Mouse (Mus musculus) heart, postnatal 0 days (tissue): Measurements from ENCODE around the gene Fbxw9. TPM values are rescaled to one million over a fixed set of nuclear protein-coding genes. Genes with fewer than 3 reads are reported as not detected.
A peak's percentile ranks its signal among the peaks of the same experiment; 100 is the strongest.

Experiments used
- ATAC-seq: fragments of 200-750 bp; cut with Nextera tagmentation; 2 replicates; pipeline ENCODE4 v1.8.0; 2017; ENCODE audit warnings: low read depth, moderate number of reproducible peaks, moderate library complexity; ENCODE audit not compliant: insufficient read depth
- DNase-seq: peaks from one replicate; pipeline ENCODE4 v3.0.0-alpha.2; 2016; ENCODE audit warnings: low spot score
- H3K27ac ChIP-seq: fragments of 300-500 bp; sonication (generic); 2 replicates; pipeline ENCODE4 v1.5.1; 2014; ENCODE audit warnings: low read depth, mild to moderate bottlenecking
- H3K27me3 ChIP-seq: fragments of 300-500 bp; sonication (generic); 2 replicates; pipeline ENCODE4 v1.6.1; 2014; ENCODE audit warnings: low read length, mixed read lengths; ENCODE audit not compliant: control insufficient read depth, insufficient read depth
- H3K36me3 ChIP-seq: fragments of 300-500 bp; sonication (generic); replicated peaks from 2 replicates; pipeline ENCODE4 v1.6.1; 2014; ENCODE audit warnings: low read length, mixed read lengths; ENCODE audit not compliant: control insufficient read depth, insufficient read depth
- H3K4me1 ChIP-seq: fragments of 300-500 bp; sonication (generic); 2 replicates; pipeline ENCODE4 v1.6.1; 2014; ENCODE audit warnings: antibody characterized with exemption; ENCODE audit not compliant: control insufficient read depth, insufficient read depth
- H3K4me2 ChIP-seq: fragments of 300-500 bp; sonication (generic); 2 replicates; pipeline ENCODE4 v1.6.1; 2014; ENCODE audit warnings: low read depth, mild to moderate bottlenecking, low read length, moderate library complexity
- H3K4me3 ChIP-seq: fragments of 300-500 bp; sonication (generic); 2 replicates; pipeline ENCODE4 v1.5.1; 2014; ENCODE audit warnings: low read depth, low read length
- H3K9ac ChIP-seq: fragments of 300-500 bp; sonication (generic); replicated peaks from 2 replicates; pipeline ENCODE4 v1.6.1; 2014; ENCODE audit warnings: low read depth, low read length, mixed read lengths
- H3K9me3 ChIP-seq: fragments of 300-500 bp; sonication (generic); replicated peaks from 2 replicates; pipeline ENCODE4 v1.6.1; 2016; ENCODE audit warnings: low read length; ENCODE audit not compliant: control insufficient read depth
- CTCF ChIP-seq: IDR thresholded peaks from 2 replicates; pipeline ENCODE4 v1.5.1; 2016; ENCODE audit warnings: antibody characterized with exemption, control low read depth, low read depth
- EP300 ChIP-seq: IDR thresholded peaks from 2 replicates; pipeline ENCODE4 v1.6.1; 2016; ENCODE audit warnings: antibody characterized with exemption, low read depth
- WGBS: fragments of 180-500 bp; shearing (Covaris S2); extraction: QIAGEN DNeasy Blood & Tissue Kit; methylation state at CpG from one replicate; pipeline ENCODE4 v1.1.7; 2014; 5-methylcytosine and 5-hydroxymethylcytosine counted together
- polyA plus RNA-seq: library from polyadenylated mRNA; unstranded; fragments of >200 nt; fragmentation: Nextera tagmentation; extraction: Ambion mirVana; gene quantifications from 2 replicates; pipeline ENCODE4 v1.2.1, GENCODE M21; 2015
- total RNA-seq: library from RNA; depleted of rRNA; stranded (reverse); fragments of >200 nt; gene quantifications from 2 replicates; pipeline ENCODE4 v1.2.3, GENCODE M21; 2014; ENCODE audit warnings: low replicate concordance

Gene Fbxw9
- total and polyA plus RNA-seq, 2 experiments from 2014 or later: 16.5 to 32.6 TPM

- peak overlapping the region; percentile 98 for H3K9ac ChIP-seq
- peak overlapping the region; percentile 97 for H3K4me3 ChIP-seq
- peak overlapping the region; percentile 91 for H3K4me2 ChIP-seq
- ATAC-seq: no peak
- H3K27ac ChIP-seq: peak overlapping the region; percentile 82
- H3K36me3 ChIP-seq: peaks cover 41% of the 10 kb centered on the region
- TF ChIP-seq EP300 (no peak), CTCF (no peak)
- peaks cover 31% of the 10 kb centered on the region for H3K4me1 ChIP-seq
- WGBS: 1% methylated on average over 13 of the region's 13 CpGs
- no peaks in the 10 kb centered on the region for H3K9me3 ChIP-seq
- DNase-seq: peak; percentile 15
- no peaks in the 10 kb centered on the region for H3K27me3 ChIP-seq
These were observed 32.4 kb upstream of the Fbxw9 start for GRCm38 (mm10) chr8:85027516-85027855.

- H3K27ac ChIP-seq: no peak overlapping the region
- H3K9me3 ChIP-seq: no peaks in the 10 kb centered on the region
- no peak for ATAC-seq
- H3K4me1 ChIP-seq: peaks cover 31% of the 10 kb centered on the region
- DNase-seq: no peak
- no peak for TF ChIP-seq CTCF
- no peak for TF ChIP-seq EP300
- H3K9ac ChIP-seq: peak overlapping the region; percentile 98
- H3K27me3 ChIP-seq: no peaks in the 10 kb centered on the region
- peak overlapping the region; percentile 91 for H3K4me2 ChIP-seq
- H3K4me3 ChIP-seq: peak overlapping the region; percentile 97
- peaks cover 43% of the 10 kb centered on the region for H3K36me3 ChIP-seq
- WGBS: 12% methylated on average over 2 of the region's 2 CpGs
These were observed 31.9 kb upstream of the Fbxw9 start for GRCm38 (mm10) chr8:85027922-85028321.

- Histone ChIP-seq H3K4me1 (peaks cover 28% of the 10 kb centered on the region), H3K36me3 (peaks cover 32% of the 10 kb centered on the region), H3K9ac (no peak overlapping the region), H3K4me2 (no peak overlapping the region), H3K4me3 (no peak overlapping the region), H3K9me3 (no peaks in the 10 kb centered on the region), H3K27me3 (no peaks in the 10 kb centered on the region), H3K27ac (no peak overlapping the region)
- DNase-seq (no peak), ATAC-seq (no peak)
- 87% methylated on average over 14 of the region's 14 CpGs for WGBS
- TF ChIP-seq CTCF (no peak), EP300 (no peak)
These were observed 30.6 kb upstream of the Fbxw9 start for GRCm38 (mm10) chr8:85029271-85029670.

GRCm38 (mm10) chr8:85032622-85033311 lies 27.1 kb upstream of the Fbxw9 start:
- no peak overlapping the region for H3K9ac ChIP-seq
- H3K4me2 ChIP-seq: no peak overlapping the region
- H3K27ac ChIP-seq: no peak overlapping the region
- 80% methylated on average over 4 of the region's 4 CpGs for WGBS
- no peak for TF ChIP-seq CTCF
- TF ChIP-seq EP300: no peak
- no peaks in the 10 kb centered on the region for H3K27me3 ChIP-seq
- ATAC-seq (no peak), DNase-seq (no peak)
- H3K4me3 ChIP-seq: no peak overlapping the region
- peaks cover 18% of the 10 kb centered on the region for H3K4me1 ChIP-seq
- peaks cover 32% of the 10 kb centered on the region for H3K36me3 ChIP-seq
- H3K9me3 ChIP-seq: no peaks in the 10 kb centered on the region

GRCm38 (mm10) chr8:85033867-85034266 lies 26.0 kb upstream of the Fbxw9 start:
- no peak for DNase-seq
- Histone ChIP-seq H3K4me1 (peaks cover 14% of the 10 kb centered on the region), H3K9ac (no peak overlapping the region), H3K27me3 (no peaks in the 10 kb centered on the region), H3K4me2 (no peak overlapping the region), H3K27ac (no peak overlapping the region), H3K4me3 (no peak overlapping the region), H3K9me3 (no peaks in the 10 kb centered on the region), H3K36me3 (peaks cover 32% of the 10 kb centered on the region)
- WGBS: 40% methylated on average over 1 of the region's 1 CpGs
- no peak for TF ChIP-seq EP300
- TF ChIP-seq CTCF: no peak
- ATAC-seq: no peak

- Histone ChIP-seq H3K36me3 (peaks cover 28% of the 10 kb centered on the region), H3K4me1 (peaks cover 14% of the 10 kb centered on the region), H3K27ac (no peak overlapping the region), H3K27me3 (no peaks in the 10 kb centered on the region), H3K9ac (peak overlapping the region; percentile 94; the same call in 1 of the 2 replicates), H3K9me3 (no peaks in the 10 kb centered on the region), H3K4me2 (peak overlapping the region; percentile 97), H3K4me3 (peak overlapping the region; percentile 76)
- WGBS: 4% methylated on average over 13 of the region's 13 CpGs
- no peak for TF ChIP-seq CTCF
- TF ChIP-seq EP300: no peak
- peak; percentile 87 for DNase-seq
- ATAC-seq: no peak
These were observed 25.1 kb upstream of the Fbxw9 start for GRCm38 (mm10) chr8:85034764-85035163.
